Comparison of ENCODE assay signal across 21 mouse cellular contexts in genomic region chr1:95064330-95065193, GRCm38 (mm10).
"Had no signal": no experiment of that assay in that cellular context is flagged by ENCODE, and none has a peak within 500 bp of the region (broad histone marks: within the 10 kb centered on the region; RNA-seq: fewer than 3 reads in every experiment).

No protein-coding gene starts in this region.

- H3K27ac ChIP-seq: liver, embryonic 15.5 days; lung, embryonic 15.5 days; macrophage; midbrain, embryonic 10.5 days; midbrain, embryonic 12.5 days; neural tube, embryonic 12.5 days had no signal

- H3K9ac ChIP-seq: liver, embryonic 15.5 days; liver, postnatal 0 days; lung, embryonic 15.5 days; midbrain, embryonic 12.5 days; neural tube, embryonic 12.5 days had no signal

- H3K4me2 ChIP-seq: liver, embryonic 15.5 days; lung, embryonic 15.5 days; midbrain, embryonic 12.5 days; neural tube, embryonic 12.5 days had no signal

- ATAC-seq: liver, postnatal 0 days; lung, postnatal 0 days; midbrain, embryonic 16.5 days had no signal

- H3K4me1 ChIP-seq: liver, embryonic 15.5 days; lung, embryonic 15.5 days; midbrain, embryonic 10.5 days; midbrain, embryonic 12.5 days; neural tube, embryonic 12.5 days had no signal

- DNase-seq: liver, postnatal 0 days; lung, adult 2 months; lung, postnatal 14 days; lung, postnatal 36 days; midbrain, embryonic 14.5 days; right cerebral cortex, adult 18-20 months; right cerebral cortex, postnatal 25 days; right cerebral cortex, postnatal 4 days; spleen, adult 18-20 months; thymus, adult 18-20 months; thymus, postnatal 14 days; thymus, postnatal 36 days had no signal

- H3K4me3 ChIP-seq: liver, embryonic 15.5 days; lung, embryonic 15.5 days; midbrain, embryonic 10.5 days; midbrain, embryonic 12.5 days; myocyte; neural tube, embryonic 12.5 days had no signal

- H3K36me3 ChIP-seq: liver, embryonic 15.5 days; lung, embryonic 15.5 days; midbrain, embryonic 10.5 days; midbrain, embryonic 12.5 days; neural tube, embryonic 12.5 days had no signal

- H3K27me3 ChIP-seq: liver, embryonic 15.5 days; lung, embryonic 15.5 days; midbrain, embryonic 12.5 days; neural tube, embryonic 12.5 days had no signal

- H3K9me3 ChIP-seq: liver, embryonic 15.5 days; lung, embryonic 15.5 days; midbrain, embryonic 10.5 days; midbrain, embryonic 12.5 days; neural tube, embryonic 12.5 days had no signal
